Mouse (Mus musculus) neutrophil, adult 59 days (primary cell): ENCODE measurements around the gene Ly6f. TPM values are rescaled to one million over a fixed set of nuclear protein-coding genes. Genes with fewer than 3 reads are reported as not detected.

Experiments
- total RNA-seq, 2 experiments: library from RNA; stranded (reverse); gene quantifications; 1 replicate in 1 of 2; 2 replicates in 1 of 2; pipeline ENCODE4 v1.2.4; 2023

Ly6f gene
- not detected for total RNA-seq

DNA sequence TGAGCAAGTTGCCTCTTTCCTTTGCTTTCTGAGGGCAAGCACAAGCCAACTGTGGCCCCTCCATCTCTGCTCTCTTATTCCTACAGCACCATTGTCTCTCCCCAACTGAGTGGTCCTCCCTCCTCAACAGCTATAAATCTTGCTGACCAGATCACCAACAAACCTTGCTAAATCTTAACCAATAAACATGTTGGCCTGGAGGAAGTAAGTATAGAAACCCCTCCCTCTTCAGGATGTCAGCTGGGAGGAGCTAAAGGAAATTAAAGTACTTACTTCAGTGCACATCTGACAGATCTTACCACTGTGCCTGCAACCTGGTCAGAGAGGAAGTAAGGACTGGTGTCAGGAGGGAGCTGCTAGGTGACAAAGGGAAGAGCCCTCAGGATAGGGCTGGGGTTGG lies at the start of gene Ly6f:
Ly6f (plus strand) TSS at position 301 of the 400 bp plus-strand sequence.

Other genes starting within 250 kb of the Ly6f start
- gene Ly6c1, start 219.6 kb upstream of the Ly6f start, total RNA-seq = 10 to 100 TPM; 18.9 TPM
- 1,000 to 10,000 TPM in 1 of 2 experiments, 100 to 1,000 TPM in 1; 954 to 1,046 TPM for gene Ly6c2, start 156.5 kb upstream of the Ly6f start, total RNA-seq
- gene Ly6g, start 113.2 kb upstream of the Ly6f start, total RNA-seq = 100 to 1,000 TPM; 696 to 806 TPM
- not detected for gene BC025446, start 52.0 kb upstream of the Ly6f start, total RNA-seq